Mouse (Mus musculus): ENCODE data around the gene Polr2a. TPM values are rescaled to one million over a fixed set of nuclear protein-coding genes. Genes with fewer than 3 reads are reported as not detected.
A peak's percentile ranks its signal among the peaks of the same experiment; 100 is the strongest.

The Polr2a gene
- total RNA-seq, 2 experiments from 2014 or later = 36.4 to 39.1 TPM

DNA sequence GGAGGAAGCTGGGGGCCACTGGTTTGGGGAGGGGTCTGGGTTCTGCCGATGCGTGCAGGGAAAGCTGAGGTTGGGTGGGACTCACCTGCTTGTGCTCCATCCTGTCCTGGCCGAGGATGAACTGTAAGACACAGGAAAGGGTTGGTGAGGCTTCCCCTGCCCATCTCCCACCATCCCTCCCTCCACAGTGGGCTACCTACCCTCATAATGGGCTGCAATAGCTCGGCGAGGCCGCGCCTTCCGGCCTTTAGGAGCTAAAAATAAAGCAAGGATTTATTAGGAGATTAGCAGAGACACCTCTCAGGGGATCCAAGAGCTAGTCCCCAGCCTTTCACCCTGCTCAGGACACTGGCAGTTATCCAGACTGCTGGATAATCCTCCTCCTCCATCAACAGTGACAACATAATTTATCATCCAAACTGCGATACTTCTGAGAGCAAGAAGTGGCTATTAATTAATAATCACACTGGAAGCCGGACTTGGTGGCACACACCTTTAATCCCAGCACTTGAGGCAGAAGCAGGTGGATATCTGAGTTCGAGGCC lies 64.9 kb downstream of the Polr2a start:
- intact Hi-C loops (cut with DNase I; ENCODE audit: low total_unique reads) = loop anchor here (5.0 kb wide), 1 partner anchor 59 kb away; no protein-coding TSS in a partner anchor
- no peak for DNase-seq

GRCm38 (mm10) chr11:69692863-69693262 lies 65.6 kb downstream of the Polr2a start:
- intact Hi-C loops (cut with DNase I; ENCODE audit: low total_unique reads) = loop anchor here (5.0 kb wide), 1 partner anchor 59 kb away; no protein-coding TSS in a partner anchor
- no peak for DNase-seq

- intact Hi-C loops (cut with DNase I; ENCODE audit: low total_unique reads) = loop anchor here (5.0 kb wide), 1 partner anchor 60 kb away; no protein-coding TSS in a partner anchor
- no peak for DNase-seq
These were observed 66.1 kb downstream of the Polr2a start for GRCm38 (mm10) chr11:69692196-69692811.

- intact Hi-C loops (cut with DNase I; ENCODE audit: low total_unique reads) = loop anchor here (5.0 kb wide), 1 partner anchor 62 kb away; no protein-coding TSS in a partner anchor
- no peak for DNase-seq
These were observed 68.5 kb downstream of the Polr2a start for GRCm38 (mm10) chr11:69689891-69690290.

DNA sequence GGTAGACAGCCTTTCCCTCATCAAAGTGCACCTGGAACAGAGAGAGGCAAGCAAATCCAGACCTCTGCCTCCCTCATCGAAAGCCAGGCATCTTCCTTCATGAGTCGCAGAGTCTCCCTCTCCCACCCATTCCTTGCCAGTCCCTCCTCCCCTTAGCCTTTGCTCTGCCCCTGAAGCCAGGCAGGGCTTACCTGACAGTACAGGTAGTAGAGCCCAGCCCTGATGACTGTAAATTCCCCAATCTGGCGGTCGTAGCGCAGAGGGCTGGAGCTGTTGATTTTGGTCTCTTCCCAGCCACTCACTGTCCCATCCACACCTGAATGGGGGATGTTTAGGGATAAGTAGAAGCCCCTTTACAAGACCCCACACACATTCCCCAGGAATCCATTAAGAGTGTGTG lies 71.4 kb downstream of the Polr2a start:
- DNase-seq = no peak
- intact Hi-C loops (cut with DNase I; ENCODE audit: low total_unique reads) = no loop called here

DNA sequence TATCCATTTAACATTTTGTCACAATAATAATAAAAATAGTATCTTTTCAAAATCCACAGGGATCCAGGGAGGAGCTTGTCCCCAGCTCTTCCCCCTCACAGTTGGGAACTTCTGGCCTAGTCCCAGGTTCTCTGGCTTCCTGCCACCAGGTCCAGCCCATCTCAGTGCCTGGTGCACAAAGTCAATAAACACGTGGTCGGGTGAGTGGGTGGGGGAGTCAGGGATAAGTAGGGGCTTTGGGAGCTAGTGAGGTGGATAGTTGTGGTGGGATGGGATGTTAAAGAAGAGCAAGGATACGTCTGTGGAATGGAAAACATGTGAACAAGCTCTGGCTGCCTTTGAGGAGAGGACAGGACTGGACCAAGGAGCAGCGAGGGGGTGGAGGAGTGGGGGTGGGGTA lies 72.1 kb downstream of the Polr2a start:
- intact Hi-C loops (cut with DNase I; ENCODE audit: low total_unique reads) = no loop called here
- peak; percentile 91 for DNase-seq

DNA sequence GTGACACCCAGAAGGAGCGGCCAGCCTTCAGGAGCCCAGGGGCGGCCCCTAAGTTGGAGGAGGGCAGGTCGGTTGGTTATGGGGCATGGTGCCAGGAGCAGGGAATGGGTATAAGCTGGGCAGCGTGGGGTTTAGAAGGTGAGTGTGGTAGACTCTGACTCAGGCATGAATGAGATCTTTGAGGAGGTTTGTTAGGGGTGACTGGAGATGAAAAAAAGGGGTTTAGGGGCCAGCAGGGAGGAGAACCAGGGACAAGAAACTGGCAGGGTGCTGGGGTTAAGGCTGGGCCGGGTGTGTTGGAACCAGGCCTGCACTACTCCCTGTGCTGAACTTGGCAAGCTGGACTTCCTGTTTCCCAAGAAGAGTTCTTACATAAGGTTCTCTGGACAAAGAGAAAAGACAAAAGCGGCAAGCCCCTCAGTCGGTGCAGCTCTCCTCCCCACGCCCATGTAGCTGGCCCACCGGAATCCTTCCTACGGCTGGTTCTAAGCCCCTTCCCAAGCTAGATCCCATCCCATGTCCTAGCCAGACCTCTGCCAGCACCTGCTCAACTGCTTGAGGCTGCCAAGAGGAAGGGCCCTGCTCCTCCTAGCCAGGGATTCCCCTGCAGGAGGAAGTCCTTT lies 72.8 kb downstream of the Polr2a start, which contains the start of gene Tnfsf13:
TSS of gene Tnfsf13 (minus strand) at position 259 of the 623 bp plus-strand sequence.
- DNase-seq = peak; percentile 81
- intact Hi-C loops (cut with DNase I; ENCODE audit: low total_unique reads) = no loop called here

DNA sequence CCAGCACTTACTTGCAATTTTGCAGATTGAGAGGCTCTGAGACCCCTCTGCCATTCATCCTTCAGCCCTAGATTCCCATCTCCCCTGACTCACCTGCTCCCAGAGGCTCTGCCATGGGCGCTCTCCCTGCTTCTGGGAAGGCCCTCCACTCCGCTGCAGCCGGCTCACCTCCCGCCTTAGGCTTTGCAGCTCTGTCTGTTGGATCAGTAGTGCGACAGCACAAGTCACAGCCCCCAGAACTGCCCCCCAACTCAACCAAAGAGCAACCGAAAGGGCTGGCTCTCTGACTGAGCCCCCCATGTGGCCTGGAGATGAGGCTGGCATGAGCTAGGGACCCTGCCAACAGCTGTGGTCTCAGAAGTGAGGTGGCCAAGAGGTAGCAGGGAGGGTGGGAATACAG lies 73.5 kb downstream of the Polr2a start:
- DNase-seq = peak; percentile 25
- intact Hi-C loops (cut with DNase I; ENCODE audit: low total_unique reads) = no loop called here

DNA sequence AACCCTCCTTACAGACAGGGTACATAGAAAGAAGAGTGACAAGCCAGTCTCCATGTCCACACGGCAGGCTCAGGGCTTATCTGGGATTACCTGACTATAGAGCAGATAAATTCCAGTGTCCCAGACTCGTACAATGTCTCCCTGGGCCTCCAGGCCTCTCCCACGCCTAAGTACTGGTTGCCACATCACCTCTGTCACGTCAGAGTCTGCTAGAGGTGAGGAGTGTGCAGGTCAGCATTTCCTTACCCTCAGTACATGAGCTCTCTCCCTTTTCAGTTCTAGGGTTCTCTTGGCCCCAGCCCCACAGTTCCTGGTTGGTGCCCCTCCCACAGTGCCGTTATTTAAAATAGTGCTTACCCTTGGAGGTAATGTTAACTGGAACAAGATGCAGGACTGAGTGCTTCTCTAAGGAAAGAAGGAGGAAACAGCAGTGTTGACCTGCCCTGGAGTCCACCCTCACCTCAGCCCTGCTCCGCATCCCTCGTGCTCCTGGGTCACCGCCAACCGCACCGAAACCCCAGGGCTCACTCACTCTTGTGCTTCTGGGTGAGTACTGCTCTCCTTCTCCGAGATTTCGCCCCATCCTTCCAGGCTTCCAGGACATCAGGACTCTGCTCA lies 74.2 kb downstream of the Polr2a start:
- intact Hi-C loops (cut with DNase I; ENCODE audit: low total_unique reads) = no loop called here

More for the DNA sequence above, 74.2 kb downstream of the Polr2a start:
- DNase-seq = no peak

Other genes starting within 250 kb of the Polr2a start
- gene Dnah2, start 209.5 kb downstream of the Polr2a start, total RNA-seq (2021) = under 1 TPM; 0.06 to 0.07 TPM
- gene Efnb3, start 198.4 kb downstream of the Polr2a start, total RNA-seq (2021) = 1 to 10 TPM in 1 of 2 experiments, under 1 TPM in 1; 0.71 to 1.3 TPM
- gene Wrap53, start 178.4 kb downstream of the Polr2a start, total RNA-seq (2021) = 1 to 10 TPM; 3.5 to 4.0 TPM
- gene Trp53, start 178.3 kb downstream of the Polr2a start, total RNA-seq (2021) = 10 to 100 TPM; 15.2 to 22.7 TPM
- 100 to 1,000 TPM; 384 to 403 TPM for gene Atp1b2, start 152.7 kb downstream of the Polr2a start, total RNA-seq (2021)
- gene Shbg, start 140.7 kb downstream of the Polr2a start, total RNA-seq (2021) = under 1 TPM; 0.38 to 0.47 TPM
- gene Sat2, start 136.6 kb downstream of the Polr2a start, total RNA-seq (2021) = 1 to 10 TPM; 4.9 to 5.0 TPM
- 10 to 100 TPM; 55.3 to 66.5 TPM for gene Fxr2, start 125.6 kb downstream of the Polr2a start, total RNA-seq (2021)
- not detected for gene Sox15, start 103.3 kb downstream of the Polr2a start, total RNA-seq (2021)
- gene Mpdu1, start 96.0 kb downstream of the Polr2a start, total RNA-seq (2021) = 10 to 100 TPM; 11.8 to 12.1 TPM
- gene Cd68, start 92.5 kb downstream of the Polr2a start, total RNA-seq (2021) = 1 to 10 TPM; 4.0 to 4.6 TPM
- gene Eif4a1, start 86.2 kb downstream of the Polr2a start, total RNA-seq (2021) = 100 to 1,000 TPM; 141 to 170 TPM
- gene Senp3, start 76.6 kb downstream of the Polr2a start, total RNA-seq (2021) = 10 to 100 TPM; 22.4 to 23.2 TPM
- gene Tnfsf13, start 72.9 kb downstream of the Polr2a start, total RNA-seq (2021) = 1 to 10 TPM; 1.3 to 1.8 TPM
- gene Tnfsf12, start 62.8 kb downstream of the Polr2a start, total RNA-seq (2021) = 10 to 100 TPM; 14.0 to 14.8 TPM
- gene Tnfsfm13, start 62.5 kb downstream of the Polr2a start, total RNA-seq (2021) = 1 to 10 TPM; 2.2 to 3.0 TPM
- gene Slc35g3, start 3.3 kb upstream of the Polr2a start, total RNA-seq (2021) = not detected
- 10 to 100 TPM; 18.2 to 21.3 TPM for gene Zbtb4, start 7.3 kb upstream of the Polr2a start, total RNA-seq (2021)
- gene Chrnb1, start 37.3 kb upstream of the Polr2a start, total RNA-seq (2021) = 10 to 100 TPM; 75.5 to 80.7 TPM
- gene Fgf11, start 43.2 kb upstream of the Polr2a start, total RNA-seq (2021) = 1 to 10 TPM; 6.6 to 8.0 TPM
- gene Tmem102, start 47.0 kb upstream of the Polr2a start, total RNA-seq (2021) = under 1 TPM; 0.16 to 0.27 TPM
- not detected for gene Gm39566, start 56.7 kb upstream of the Polr2a start, total RNA-seq (2021)
- not detected for gene Spem2, start 59.8 kb upstream of the Polr2a start, total RNA-seq (2021)
- not detected for gene Spem1, start 63.5 kb upstream of the Polr2a start, total RNA-seq (2021)
- 1 to 10 TPM; 6.8 to 7.4 TPM for gene Nlgn2, start 79.1 kb upstream of the Polr2a start, total RNA-seq (2021)
- gene Tmem256, start 79.9 kb upstream of the Polr2a start, total RNA-seq (2021) = 100 to 1,000 TPM; 104 to 108 TPM
- 10 to 100 TPM; 16.5 to 22.4 TPM for gene Plscr3, start 87.7 kb upstream of the Polr2a start, total RNA-seq (2021)
- under 1 TPM in 1 of 2 experiments, not detected in 1; 0.10 TPM for gene Tnk1, start 100.1 kb upstream of the Polr2a start, total RNA-seq (2021)
- gene Tmem95, start 119.4 kb upstream of the Polr2a start, total RNA-seq (2021) = not detected
- gene Kctd11, start 122.8 kb upstream of the Polr2a start, total RNA-seq (2021) = 1 to 10 TPM; 2.0 TPM
- gene Acap1, start 136.9 kb upstream of the Polr2a start, total RNA-seq (2021) = under 1 TPM; 0.33 to 0.55 TPM
- under 1 TPM; 0.62 to 0.84 TPM for gene 2810408A11Rik, start 142.3 kb upstream of the Polr2a start, total RNA-seq (2021)
- 10 to 100 TPM; 27.2 to 29.1 TPM for gene Neurl4, start 142.4 kb upstream of the Polr2a start, total RNA-seq (2021)
- 10 to 100 TPM; 21.8 to 24.2 TPM for gene Gps2, start 155.3 kb upstream of the Polr2a start, total RNA-seq (2021)
- gene Eif5a, start 163.3 kb upstream of the Polr2a start, total RNA-seq (2021) = 100 to 1,000 TPM; 567 to 637 TPM
- 1 to 10 TPM; 2.1 to 4.3 TPM for gene Ybx2, start 177.2 kb upstream of the Polr2a start, total RNA-seq (2021)
- 100 to 1,000 TPM; 158 to 236 TPM for gene Slc2a4, start 189.6 kb upstream of the Polr2a start, total RNA-seq (2021)
- gene Cldn7, start 206.1 kb upstream of the Polr2a start, total RNA-seq (2021) = under 1 TPM in 1 of 2 experiments, not detected in 1; 0.72 TPM
- 100 to 1,000 TPM; 185 to 209 TPM for gene Ctdnep1, start 222.5 kb upstream of the Polr2a start, total RNA-seq (2021)
- gene Elp5, start 223.9 kb upstream of the Polr2a start, total RNA-seq (2021) = 10 to 100 TPM; 43.0 to 52.9 TPM
- gene Gabarap, start 232.5 kb upstream of the Polr2a start, total RNA-seq (2021) = 100 to 1,000 TPM; 170 to 180 TPM
- gene Phf23, start 237.1 kb upstream of the Polr2a start, total RNA-seq (2021) = 10 to 100 TPM; 20.4 to 20.7 TPM
- gene Dvl2, start 242.0 kb upstream of the Polr2a start, total RNA-seq (2021) = 1 to 10 TPM; 5.1 to 7.8 TPM

Measured in gastrocnemius, postnatal 14 days (tissue).